Mouse (Mus musculus) NIH3T3 (cell line): ENCODE measurements around the gene Vstm2l.

Experiments used
- DNase-seq: peaks from one replicate; pipeline ENCODE4 v3.0.0-alpha.2; 2012; ENCODE audit warnings: low read depth

Vstm2l gene

GRCm38 (mm10) chr2:157932655-157933054 lies 18.2 kb downstream of the Vstm2l start:
- no peak for DNase-seq

GRCm38 (mm10) chr2:157935444-157936171 lies 21.2 kb downstream of the Vstm2l start:
- DNase-seq: no peak

DNA sequence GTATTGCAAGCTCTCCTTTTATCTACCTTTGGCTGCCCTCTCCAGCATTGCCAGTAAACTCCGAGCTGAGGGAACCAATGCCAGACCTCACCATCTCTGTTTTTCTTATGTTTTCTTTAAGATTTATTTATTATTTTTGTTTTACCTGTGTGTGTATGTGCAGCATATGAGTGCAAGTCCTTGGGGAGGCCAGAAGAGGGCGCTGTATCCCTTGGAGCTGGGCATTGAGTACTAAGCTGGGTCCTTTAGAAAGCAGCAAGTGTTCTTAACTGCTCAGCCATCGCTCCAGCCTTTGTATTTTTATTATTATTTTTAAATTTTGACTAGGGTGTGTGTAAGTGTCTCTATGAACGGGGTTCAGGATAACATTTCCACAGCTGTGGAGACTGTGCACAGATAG lies 22.2 kb downstream of the Vstm2l start:
- DNase-seq: no peak

GRCm38 (mm10) chr2:157940586-157941185 lies 26.2 kb downstream of the Vstm2l start:
- no peak for DNase-seq

DNA sequence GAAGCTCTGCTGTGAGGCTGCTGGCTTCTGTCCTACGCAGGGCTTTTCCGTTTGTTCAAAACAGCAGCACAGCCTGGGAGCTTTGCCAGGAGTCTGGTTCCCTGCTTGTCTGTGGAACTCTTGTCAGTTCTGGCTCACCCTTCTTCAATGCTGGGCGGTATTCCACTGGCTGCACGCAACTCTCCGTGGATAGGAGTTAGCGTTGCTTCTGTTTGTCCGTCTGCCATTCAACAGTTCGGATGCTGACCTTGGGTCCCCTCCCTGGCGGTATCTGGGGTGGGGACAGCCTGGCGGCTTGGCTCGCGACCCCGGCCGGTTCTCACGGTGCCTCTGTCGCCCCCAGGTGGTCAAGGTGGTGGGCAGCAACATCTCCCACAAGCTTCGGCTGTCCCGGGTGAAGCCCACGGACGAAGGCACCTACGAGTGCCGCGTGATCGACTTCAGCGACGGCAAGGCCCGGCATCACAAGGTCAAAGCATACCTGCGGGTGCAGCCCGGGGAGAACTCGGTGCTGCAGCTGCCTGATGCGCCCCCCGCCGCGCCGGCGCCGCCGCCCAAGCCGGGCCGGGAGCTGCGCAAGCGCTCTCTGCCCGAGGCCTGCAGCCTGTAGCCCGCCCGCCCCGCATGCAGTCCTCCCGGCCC lies 29.2 kb downstream of the Vstm2l start:
- DNase-seq: peak; percentile 39

DNA sequence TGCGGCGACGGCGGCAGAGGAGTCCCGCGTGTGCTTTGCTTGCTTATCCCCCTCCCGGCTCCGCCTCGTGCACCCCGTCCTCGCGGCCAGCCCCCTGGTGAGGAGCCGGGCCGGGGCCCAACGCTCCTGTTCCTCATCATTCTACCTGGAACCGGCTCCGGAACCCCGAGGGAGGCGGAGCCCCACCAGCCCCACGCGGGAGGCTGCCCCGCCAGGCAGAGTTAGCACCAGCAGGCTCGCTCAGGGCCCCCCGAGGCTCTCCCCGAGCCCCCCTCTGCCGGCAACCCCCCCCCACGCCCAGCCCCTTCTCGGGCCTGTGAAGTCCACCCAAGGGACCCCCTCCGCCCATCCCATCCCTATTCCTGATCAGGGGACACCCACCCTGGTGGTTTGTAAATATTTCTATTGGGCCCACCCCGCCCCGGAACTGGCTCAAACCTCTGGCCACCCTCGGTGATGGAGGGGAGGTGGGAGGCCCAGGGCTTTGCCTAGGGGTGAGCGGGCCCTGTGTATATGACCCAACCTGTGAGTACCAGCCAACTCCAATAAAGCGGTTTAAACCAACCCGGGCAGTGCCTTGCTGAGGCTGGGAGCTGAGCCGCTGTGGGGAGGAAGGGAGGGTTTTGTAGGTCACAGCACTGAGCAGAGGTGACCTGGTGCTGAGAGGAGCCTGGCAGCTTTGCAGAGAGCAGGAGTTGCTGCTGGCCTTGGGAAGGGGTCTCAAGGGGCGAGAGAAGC lies 29.9 kb downstream of the Vstm2l start:
- no peak for DNase-seq

GRCm38 (mm10) chr2:157953978-157954377 lies 39.5 kb downstream of the Vstm2l start:
- DNase-seq: no peak

DNA sequence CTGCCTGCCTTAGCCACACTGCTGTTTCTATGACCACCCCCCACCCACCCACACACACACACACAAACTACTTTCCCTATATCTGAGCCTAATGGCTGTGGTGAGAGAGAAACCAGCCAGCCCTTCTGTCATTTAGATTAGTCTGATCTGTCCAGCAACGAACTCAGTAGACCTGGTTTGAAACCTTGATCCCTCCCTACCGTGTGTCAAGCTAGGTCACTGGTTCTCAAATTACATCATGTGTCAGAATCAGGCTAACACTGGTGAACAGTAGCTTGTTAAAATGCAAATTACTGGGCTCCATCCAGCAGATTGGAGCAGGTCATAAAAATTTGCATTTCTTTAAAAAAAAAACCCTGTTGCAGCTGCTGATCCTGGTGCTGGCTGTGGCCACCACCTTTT lies 43.3 kb downstream of the Vstm2l start:
- no peak for DNase-seq

DNA sequence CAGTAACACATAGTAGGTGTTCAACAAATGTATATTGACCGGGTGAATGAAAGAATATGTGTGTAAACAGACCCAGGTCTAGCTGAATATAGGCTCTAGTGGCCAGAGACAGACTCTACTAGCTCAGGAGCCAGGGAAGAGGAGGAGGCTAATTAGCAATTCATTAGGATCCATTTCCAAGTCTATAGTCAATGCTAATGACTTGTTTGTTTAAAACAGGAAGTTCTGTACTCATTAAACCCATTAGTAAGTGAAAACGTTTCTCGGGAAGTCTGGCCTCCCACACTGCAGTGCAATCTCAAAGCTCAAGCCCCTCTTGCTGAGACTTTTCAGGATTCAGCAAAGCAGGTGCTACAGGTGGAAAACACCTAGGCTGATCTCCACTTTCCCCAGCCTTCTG lies 53.4 kb downstream of the Vstm2l start:
- no peak for DNase-seq

GRCm38 (mm10) chr2:157970124-157970523 lies 55.7 kb downstream of the Vstm2l start:
- DNase-seq: no peak

DNA sequence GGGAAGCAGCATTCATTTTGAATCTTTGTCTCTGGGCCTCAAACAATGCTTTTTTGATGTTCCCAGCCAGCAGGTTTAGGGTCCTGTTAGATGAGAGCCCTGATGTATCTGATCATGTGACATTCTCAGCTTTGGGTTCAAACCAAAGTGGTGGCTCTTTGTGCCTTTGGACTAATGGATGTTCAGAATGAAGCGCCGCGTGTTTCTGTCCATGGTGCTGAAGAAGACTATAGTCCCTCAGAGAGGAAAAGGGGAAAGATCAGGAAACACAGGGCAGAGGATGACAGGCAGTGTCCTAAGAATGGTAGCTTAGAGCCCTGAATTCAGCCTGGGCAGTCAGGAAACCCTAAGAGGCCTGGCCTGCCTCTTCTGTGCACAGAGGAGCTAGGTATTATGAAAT lies 56.2 kb downstream of the Vstm2l start:
- DNase-seq: peak; percentile 82

- no peak for DNase-seq
These were observed 60.4 kb downstream of the Vstm2l start for GRCm38 (mm10) chr2:157974604-157975501.

- no peak for DNase-seq
These were observed 61.1 kb downstream of the Vstm2l start for GRCm38 (mm10) chr2:157975595-157975994.

- DNase-seq: no peak
These were observed 64.8 kb downstream of the Vstm2l start for GRCm38 (mm10) chr2:157979241-157979640.

DNA sequence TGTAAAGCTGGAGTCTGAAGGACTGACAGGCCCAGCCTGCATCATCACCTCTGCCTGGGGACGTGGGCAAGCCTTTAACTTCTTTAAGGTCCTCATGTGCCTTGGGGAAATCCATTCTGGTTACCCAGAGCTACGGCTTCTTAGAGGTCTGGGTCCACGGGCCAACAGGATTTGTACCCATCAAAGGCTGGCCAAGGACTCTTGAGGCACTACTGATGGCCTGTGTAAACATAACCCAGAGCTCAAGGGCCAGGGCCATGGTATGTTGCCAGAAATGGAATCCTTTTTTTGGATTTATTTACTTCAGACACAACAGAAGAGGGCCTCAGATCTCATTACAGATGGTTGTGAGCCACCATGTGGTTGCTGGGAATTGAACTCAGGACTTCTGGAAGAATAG lies 68.3 kb downstream of the Vstm2l start:
- no peak for DNase-seq

GRCm38 (mm10) chr2:157983276-157983675 lies 68.8 kb downstream of the Vstm2l start:
- peak; percentile 55 for DNase-seq

GRCm38 (mm10) chr2:157985611-157986010 lies 71.2 kb downstream of the Vstm2l start:
- DNase-seq: no peak

- no peak for DNase-seq
These were observed 71.8 kb downstream of the Vstm2l start for GRCm38 (mm10) chr2:157986235-157986634.

DNA sequence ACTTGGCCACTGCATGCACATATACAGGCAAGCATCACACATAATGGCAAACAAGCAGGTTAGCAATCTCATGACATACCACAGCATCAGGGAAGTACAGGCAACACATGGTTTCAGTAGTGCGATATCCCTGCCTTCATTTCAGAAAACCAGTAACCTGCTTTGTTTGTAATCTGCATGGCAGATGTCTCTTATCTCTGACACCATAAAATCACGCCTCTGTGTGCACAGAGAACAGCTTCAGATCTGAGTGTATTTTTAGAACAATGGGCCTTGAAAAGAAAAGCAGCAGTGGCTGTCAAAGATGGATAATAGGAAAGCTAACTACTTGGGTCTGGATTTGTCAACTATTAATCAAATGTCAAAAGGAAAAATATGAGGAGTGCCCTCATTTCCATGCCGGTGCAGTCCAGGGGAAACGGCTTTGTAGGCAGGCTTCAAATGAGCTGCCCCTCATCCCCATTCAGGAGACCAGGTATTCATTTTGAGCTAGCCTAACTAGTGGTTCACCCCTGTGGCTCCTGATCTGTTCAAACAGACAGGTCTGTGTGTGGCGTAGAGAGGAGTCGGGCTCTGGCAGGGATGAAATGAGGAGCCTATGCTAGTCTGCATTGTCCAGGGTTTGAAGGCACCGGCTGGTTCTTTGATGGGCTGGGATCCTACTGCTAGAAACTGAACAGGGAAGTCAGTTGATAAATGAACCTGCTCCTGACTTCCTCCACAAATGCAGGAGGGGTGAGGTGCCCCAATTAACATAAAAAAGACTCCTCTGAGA lies 74.2 kb downstream of the Vstm2l start:
- no peak for DNase-seq

- DNase-seq: peak; percentile 59
These were observed 75.5 kb downstream of the Vstm2l start for GRCm38 (mm10) chr2:157989946-157990345.

DNA sequence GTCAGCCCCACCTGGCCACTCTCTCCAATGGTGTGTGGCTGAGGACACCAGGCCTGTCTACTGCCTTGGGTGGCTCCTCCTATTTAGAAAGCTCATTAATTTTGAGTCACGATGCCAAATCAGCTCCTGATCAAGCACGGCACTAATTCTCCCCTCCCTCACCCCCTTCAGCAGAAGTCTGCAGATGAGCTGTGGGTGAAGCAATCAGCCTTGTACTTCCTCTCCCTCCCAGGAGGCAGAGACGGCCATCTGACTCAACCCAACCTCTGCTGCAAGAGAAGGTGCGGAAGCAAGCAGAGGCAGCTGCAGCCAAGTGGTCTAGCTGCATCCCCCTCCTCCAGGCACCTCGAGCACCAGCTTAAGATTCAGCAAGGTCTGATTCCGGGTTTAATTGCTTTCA lies 76.6 kb downstream of the Vstm2l start:
- no peak for DNase-seq
